Mouse (Mus musculus): ENCODE measurements around the gene Hist1h2ba.

The Hist1h2ba gene

DNA sequence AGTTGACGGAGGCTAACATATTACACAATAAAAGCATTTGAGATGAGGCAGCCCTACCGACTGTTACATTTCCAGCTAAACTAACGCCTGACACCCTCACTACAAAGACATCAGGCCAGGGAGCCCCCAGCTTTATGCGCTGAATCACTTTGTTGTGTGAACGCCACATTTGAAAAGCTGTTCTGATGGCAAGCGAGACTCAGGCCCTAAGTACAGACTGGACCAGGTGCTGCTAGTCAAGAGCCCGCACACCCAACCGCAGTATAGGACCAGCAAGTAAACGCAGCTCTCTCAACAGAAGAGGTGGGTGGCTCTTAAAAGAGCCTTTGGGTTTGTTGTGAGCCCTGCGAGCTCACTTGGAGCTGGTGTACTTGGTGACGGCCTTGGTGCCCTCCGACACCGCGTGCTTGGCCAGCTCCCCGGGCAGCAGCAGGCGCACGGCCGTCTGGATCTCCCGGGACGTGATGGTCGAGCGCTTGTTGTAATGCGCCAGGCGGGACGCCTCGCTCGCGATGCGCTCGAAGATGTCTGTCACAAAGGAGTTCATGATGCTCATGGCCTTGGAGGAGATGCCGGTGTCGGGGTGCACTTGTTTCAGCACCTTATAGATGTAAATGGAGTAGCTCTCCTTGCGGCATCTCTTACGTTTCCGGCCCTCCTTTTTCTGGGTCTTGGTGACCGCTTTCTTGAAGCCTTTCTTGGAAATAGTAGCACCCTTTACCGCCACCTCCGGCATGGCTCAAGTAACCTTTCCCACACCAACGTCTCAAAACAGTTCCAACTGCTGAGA is at the start of gene Hist1h2ba:
TSS of gene Hist1h2ba (minus strand) at position 736 of the 790 bp plus-strand sequence.
- no peak for DNase-seq (ENCODE audit: low read depth, low spot score)

DNA sequence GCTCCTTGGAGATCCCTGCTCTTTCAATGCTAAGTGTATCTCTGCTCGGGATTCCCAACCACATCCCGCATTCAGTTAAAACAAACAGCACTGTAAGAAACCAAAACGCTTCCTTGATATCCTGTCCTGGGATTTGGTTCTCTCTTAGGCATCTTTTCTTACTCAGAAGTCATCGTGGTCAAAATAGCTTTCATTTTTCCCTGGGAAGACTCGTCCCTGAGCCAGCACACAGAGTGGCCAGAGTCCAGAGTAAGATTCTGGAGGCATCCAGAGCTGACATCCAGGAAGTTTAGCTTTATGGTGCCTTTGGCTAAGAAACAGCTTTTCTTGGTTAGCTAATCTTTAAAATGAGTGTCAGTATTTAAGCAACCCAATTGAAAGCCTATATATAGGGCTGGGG is 38.3 kb upstream of the Hist1h2ba start:
- DNase-seq (ENCODE audit: low read depth, low spot score): no peak

DNA sequence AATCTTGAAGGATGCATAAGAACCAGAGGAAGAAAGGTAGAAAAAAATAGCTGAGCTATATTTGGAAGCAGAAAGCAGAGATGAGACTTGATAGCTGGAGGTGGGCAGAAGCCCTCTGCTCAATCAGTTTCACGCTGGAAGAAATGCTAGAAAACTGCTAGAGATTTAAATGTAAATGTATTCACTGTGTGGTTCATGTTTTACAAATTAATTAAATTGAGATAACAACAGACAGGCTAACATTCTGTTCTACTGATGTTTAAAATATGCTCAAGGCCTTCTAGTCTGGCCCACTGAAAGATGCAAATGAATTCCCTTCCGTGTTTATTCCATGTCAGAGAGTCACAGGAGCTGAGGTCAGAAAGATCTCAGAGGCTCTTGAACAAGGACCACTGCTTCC is 37.9 kb upstream of the Hist1h2ba start:
- DNase-seq (ENCODE audit: low read depth, low spot score): no peak

DNA sequence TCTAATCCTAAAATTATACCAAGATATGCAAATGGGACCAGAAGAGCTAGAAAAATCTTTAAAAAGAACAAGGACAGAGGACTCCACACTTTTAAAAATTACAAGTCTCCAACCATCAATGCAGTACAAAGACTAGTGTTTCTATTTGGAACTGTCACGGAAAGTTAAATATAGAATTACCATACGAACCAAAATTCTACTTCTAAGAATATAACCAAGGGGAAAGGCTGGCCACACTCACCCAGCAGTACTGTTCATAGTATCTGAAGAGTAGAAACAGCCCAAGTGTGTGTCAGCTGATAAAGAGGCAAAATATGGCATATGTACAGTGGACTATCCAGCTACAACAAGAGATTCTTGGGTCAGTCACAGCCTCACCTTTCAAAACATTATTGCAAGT is 31.0 kb upstream of the Hist1h2ba start:
- DNase-seq (ENCODE audit: low read depth, low spot score): no peak

DNA sequence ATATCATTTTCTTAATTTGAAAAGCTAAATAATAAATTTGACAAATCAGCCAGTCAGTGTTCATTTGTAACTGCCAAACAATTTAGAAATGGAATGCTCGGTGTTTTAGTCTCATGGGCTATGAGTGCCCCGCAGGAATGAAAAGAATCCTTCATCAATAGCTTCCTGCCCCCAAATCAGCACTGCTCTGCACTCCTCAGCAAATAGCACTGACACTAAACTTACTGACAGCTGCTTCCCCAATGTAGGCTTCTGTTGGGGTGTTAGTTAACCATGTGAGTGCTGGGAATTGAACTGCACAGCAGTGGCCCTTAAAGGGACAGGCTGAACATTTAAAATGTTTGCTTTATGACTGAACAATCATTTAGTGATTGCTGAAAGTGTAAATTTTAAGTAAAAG is 25.8 kb upstream of the Hist1h2ba start:
- no peak for DNase-seq (ENCODE audit: low read depth, low spot score)

DNA sequence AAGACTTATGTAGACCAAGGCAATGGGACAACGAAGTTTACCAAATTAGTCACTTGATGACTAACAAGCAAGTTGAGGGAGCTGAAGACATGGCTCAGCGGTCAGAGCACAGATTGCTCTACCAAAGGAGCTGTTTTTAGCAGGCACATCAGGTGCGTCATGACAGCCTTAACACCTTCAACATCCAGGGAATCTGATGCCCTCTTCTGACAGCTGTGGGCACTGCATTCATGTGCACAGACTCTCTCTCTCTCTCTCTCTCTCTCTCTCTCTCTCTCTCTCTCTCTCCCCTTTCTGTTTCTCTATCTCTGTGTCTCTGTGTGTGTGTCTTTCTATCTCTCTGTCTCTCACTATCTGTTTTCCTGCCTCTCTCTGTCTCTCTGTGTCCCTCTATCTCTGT is 17.0 kb upstream of the Hist1h2ba start:
- DNase-seq (ENCODE audit: low read depth, low spot score): peak; percentile 56

DNA sequence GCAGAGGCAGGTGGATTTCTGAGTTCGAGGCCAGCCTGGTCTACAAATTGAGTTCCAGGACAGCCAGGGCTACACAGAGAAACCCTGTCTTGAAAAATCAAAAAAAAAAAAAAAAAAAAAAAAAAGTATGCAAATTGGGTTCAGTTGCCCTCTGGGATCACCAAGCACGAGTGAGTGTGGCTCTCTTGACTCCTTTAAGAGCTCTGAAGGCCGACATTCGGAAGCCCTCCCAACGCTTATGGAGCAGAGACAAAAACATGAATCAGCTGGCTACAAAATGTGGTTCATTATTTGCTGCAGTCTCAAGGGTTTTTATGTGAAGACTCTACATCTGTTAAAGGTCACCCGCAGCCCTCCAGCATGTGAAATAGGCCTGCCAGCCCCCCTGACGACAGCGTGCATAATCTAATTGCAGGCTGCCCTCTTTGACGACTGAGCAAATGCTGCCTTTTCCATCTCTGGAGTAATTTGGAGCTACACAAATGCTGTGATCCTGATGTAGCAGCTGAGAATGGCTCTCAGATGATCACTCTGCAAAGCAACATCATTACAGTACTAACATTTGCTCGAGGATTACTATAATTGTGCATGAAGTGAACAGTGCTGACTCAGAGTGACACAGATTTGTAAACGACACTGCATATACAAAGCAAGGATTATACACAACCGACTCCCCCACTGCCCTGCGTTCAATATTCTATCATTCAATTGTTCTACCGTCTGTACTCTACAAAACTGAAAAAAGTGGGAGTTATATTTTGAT is 15.7 kb upstream of the Hist1h2ba start:
- no peak for DNase-seq (ENCODE audit: low read depth, low spot score)

DNA sequence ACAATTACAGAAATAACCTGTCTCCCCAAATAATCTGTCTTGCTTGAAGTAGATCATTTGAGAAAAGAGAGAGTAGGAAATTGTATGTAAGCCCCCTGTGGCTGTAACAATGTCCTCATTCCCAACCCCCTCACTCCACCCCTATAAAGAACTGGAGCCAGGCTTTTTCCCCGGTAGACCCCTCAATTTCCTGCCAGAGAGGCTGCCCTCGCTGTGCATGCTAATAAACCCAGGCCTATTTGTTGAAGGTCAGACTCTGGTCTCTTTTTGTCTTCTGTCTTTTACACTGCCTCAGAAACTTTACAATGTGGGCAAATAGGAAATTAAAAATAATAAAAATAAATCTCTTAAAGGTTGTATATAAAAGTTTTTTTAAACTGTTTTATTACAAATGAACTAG is 12.3 kb upstream of the Hist1h2ba start:
- no peak for DNase-seq (ENCODE audit: low read depth, low spot score)

DNA sequence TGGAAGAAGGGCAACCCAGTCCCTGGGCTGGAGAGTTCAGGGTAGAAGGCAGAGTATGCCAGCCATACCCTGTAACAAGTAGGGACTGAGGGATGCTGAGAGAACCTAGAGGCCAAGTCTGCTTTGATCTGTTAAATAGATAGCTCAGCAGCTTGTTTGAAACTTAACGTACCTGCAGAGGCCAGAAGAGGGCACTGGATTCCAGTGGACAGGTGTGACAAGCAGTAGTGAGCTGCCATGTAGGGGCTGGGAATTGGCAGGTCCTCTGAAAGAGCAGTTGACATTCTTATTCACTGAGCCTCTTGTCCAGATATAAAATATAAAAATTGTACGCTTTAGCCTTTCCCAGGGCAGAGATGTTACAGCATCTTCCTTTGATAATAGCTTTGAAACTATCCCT is 8.9 kb upstream of the Hist1h2ba start:
- DNase-seq (ENCODE audit: low read depth, low spot score): peak; percentile 35

DNA sequence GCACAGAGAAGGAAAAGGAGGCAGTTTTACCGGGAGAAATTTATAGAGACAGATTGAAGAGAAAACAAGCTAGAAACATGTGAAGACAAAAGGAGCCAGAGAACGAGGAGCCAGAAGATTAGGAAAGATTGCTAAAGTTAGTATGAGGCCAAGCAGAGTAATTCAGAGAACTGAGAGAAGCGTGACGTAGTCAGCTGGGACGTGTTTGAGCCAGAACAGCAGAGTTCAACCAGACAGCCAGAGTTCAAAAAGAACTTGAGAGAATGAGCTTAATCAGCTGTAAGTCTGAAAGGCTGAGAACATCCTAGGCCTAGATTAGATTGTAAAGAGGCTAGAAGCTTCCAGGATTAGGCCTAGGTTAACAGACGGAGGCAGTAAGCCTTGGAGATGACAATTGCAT is 6.3 kb upstream of the Hist1h2ba start:
- no peak for DNase-seq (ENCODE audit: low read depth, low spot score)

DNA sequence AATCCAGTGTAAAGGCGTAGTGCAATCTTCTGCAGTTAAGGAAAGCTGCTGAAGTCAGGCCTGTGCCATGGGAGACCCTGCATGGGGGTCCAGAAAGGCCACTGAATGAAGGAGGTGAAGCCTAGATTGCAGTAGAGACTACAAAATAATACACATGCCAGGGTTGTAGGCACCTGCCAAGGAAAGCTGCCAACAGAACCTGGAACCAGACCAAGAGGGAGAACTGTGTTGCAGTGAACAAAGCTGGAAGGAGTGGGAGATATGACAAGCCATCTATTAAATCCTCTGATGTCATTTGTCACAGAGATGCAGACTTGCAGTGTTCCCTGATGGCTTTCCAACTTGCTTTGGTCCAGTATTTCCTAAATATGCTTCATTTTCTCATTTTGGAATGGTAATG is 4.7 kb upstream of the Hist1h2ba start:
- DNase-seq (ENCODE audit: low read depth, low spot score): no peak

DNA sequence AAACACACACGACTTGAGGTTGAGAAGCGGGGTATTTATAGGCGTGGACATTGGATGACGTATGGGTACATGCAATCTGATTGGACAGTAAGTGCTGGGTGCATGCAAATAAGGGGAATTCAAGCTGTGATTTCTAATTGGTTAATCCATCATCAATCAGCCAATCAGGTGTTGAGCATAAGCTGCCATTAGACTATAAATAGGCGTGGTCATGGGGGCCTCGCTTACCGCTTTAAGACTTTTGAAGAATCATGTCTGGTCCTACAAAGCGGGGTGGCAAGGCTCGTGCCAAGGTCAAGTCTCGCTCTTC is 210 bp upstream of the Hist1h2ba start, which contains the start of gene Hist1h2aa:
TSS of gene Hist1h2aa (plus strand) at position 252 of the 310 bp plus-strand sequence.
- DNase-seq (ENCODE audit: low read depth, low spot score): no peak

DNA sequence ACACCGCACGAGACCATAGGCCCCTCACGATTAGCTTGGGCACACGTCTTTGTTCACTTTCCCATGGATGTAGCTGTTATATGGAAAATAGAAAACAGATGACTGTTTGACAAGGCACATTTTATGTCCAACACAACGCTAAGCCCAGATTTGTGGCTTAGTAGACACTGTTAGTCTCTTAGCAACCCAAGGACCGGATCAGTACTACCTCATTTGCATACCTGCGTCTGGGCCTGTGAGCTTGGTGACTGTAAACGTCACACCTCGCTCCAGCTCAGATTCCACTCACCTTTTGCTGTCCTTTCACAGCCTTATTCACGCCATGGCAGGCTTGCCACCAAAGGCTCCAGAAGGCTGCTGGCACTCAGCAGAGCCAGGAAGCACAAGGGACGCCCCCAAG is 3.1 kb downstream of the Hist1h2ba start:
- DNase-seq (ENCODE audit: low read depth, low spot score): no peak

DNA sequence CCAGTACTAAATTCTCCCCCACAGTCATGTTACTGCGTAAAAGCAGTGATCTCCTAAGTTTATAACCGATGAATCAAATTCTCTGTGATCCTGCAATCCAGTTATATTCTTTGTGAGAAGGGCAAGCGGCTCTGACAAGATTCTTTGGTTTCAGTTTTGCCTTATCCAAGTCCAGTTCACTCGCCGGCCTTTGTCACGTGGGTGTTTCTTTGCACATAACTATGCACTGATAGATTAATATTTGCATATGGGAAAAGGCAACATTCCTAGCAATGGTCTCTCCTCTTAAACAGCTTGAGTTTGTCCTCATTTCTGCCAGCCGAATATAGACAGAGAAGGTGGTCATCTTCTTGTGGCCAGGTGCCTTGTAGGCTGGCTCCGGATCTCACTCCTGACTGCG is 3.5 kb downstream of the Hist1h2ba start:
- no peak for DNase-seq (ENCODE audit: low read depth, low spot score)

DNA sequence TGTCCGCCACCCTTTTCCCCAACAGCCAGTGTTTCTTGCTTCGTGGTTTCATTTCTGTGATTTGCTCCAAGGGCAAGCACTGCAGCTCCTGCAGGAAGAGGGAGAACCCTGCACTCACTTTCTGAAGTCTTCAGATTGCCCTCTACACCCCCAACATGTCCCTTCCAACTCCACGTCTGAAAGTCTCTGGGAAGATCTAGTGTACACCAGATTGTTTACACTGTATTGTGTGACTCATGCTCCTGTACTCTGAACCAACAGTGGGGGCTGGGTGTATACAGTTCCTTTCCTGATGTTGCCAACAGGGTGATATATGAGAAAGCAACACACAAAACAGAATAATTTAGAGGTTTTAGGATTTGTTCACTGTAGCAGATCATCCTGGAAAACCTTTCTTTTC is 5.3 kb downstream of the Hist1h2ba start:
- DNase-seq (ENCODE audit: low read depth, low spot score): no peak

DNA sequence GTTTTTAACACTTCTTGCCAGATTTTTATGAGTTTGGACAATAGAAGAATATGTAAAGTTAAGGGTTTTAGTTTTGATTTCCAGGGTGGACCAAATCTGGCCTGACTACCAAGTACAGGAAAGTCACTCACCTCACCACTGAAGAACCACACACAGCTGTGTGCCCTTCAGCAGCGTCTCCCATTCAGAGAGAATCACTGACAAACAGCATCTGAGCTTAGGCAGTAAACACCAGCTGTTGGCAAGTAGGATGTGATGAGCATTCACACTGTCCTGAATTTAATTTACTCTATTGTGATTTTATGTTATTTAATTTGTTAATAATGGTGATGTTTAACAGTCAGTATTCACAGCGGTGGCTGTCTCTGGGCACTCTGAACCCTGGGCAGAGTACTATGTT is 8.2 kb downstream of the Hist1h2ba start:
- no peak for DNase-seq (ENCODE audit: low read depth, low spot score)

DNA sequence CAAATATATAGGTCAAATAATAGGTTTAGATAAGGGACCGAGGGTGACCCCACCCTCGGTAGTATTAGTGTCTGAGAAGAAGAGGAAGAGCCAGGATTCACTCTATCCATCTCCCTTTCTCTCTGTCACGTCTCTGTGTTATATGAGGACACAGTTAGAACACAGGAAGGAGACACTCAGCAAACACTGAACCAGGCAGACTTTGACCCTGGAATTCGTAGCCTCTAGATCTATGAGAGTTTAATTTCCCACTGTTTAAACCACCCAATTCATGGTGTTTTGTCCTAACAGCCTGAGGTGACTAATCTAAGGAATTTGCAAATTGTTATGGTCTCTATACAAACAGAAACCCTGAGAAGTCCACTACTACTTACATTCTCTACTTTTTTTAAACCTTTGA is 16.3 kb downstream of the Hist1h2ba start:
- DNase-seq (ENCODE audit: low read depth, low spot score): no peak

DNA sequence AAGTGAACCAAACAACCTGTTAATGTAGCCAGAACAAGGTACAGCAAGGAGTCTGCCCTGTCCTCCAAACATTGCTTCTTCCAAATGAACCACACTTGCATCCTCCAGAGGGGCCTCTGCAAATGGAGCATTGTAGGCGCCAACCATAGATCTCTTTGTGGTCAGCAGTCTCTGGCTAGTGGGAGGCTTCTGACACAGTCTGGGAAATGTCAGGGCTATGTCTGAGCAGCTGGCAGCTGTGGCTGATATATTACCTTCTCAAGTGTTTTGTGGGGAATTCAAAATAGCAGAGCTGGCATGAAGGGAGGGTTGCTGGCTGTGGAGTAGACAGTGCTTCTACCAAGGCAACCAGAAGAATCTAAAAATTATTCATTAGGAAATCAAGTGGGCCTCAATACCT is 17.8 kb downstream of the Hist1h2ba start:
- no peak for DNase-seq (ENCODE audit: low read depth, low spot score)

DNA sequence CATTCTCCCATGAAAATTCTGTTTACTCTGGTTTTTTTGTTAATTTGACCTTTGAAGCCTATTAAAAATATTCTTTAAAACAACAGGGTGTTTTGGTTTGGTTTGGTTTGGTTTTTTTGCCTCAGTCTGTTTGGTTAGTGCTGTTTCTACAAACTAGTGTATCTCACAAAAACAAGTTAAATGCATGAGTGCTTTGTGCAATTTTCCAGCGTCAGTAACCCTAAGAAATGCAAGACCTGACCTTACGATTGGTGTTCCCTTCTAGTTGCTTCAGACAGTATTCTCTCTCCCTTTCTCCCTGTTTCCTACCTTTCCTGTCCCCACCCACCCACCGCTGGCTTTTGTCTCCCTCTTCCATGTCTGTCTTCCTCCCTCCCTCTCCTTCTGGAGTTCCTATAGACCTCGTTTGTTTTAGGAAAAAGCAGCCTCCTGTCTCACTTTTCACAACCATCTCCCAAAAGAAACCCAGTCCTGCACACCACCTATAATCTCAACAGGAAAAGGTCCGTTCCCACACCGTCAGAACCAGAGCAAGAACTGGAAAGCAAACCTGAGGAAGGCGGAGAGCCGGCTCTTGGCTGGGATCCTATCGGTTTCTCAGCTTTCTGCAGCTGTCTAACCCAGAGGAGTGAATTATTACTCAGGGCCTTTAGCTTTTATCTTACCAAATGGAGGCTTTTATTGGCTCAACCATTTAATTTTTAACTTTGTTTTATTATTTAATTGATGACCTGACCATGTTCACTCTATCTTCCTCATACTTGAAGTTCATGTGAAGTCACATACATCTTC is 19.4 kb downstream of the Hist1h2ba start, which contains the start of gene Slc17a4:
TSS of gene Slc17a4 (minus strand) at position 634 of the 792 bp plus-strand sequence.
- DNase-seq (ENCODE audit: low read depth, low spot score): no peak

DNA sequence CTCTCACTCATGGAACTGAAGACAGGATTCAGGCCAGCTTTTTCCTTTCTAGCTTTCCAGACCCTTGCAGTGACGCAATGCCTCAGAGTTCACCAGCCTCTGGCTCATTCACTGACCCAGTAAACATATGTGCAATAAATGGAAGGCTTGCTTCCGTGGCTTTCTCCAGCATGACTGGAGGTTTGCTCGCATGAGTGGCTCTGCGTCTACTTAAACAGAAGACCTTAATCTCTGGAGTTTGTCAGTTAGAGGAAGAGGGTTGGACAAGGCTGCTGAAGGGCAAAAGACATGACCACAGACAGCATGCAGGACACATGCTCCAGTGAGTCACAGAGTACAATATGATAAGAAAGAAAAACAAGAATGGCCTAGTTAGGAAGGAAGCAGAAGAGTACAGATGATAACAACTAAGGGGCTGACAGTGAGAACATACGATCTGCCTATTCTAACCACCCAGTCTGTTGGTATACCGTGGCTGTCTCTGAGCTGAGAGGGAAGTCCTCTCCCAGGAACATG is 20.1 kb downstream of the Hist1h2ba start:
- peak; percentile 15 for DNase-seq (ENCODE audit: low read depth, low spot score)

DNA sequence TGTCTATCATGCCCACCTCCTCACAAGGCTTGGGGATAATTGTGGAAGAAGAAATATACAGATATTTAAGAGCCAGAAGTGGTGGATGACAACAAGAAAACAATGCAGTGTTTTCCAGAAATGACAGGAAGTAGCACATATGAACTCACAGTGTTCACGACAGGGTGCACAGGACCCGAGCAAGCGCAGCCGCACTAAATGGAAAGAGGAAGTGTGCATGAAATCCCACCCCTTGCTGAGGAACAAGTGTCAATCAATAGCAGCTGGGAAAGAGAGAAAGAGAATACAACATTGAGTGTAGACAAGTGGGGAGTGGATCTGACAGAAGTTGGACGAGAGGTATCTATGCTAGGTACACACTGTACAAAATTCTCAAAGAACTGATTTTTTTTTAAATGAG is 22.6 kb downstream of the Hist1h2ba start:
- DNase-seq (ENCODE audit: low read depth, low spot score): peak; percentile 81

DNA sequence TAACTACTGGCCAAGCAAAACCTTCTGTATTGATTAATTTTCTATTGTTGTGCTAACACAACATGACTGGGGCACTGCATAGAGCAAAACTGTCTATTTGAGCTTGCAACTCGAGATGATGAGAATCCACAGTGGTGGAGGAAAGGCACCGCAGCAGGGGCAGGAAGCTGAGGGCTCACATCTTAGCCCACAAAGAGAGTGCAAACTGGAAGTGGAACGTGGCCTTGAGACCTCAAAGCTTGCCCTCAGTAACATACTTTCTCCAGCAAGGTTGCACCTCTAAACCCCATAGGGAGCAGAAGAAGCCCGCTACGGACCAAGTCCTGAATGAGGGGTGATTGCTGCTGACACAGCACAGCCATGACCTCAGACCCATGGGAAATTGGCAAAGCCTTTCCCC is 23.8 kb downstream of the Hist1h2ba start:
- DNase-seq (ENCODE audit: low read depth, low spot score): no peak
